In genomic region chr5:64161917-64162316, GRCm38 (mm10) we compare ENCODE assay signal across 12 mouse cellular contexts. TPM values are rescaled to one million over a fixed set of nuclear protein-coding genes. Genes with fewer than 3 reads are reported as not detected.
DNase-seq lines count a peak whose midpoint lies in the region; ATAC-seq and TF ChIP-seq lines count a peak whose summit lies in the region.
"Had no signal": no experiment of that assay in that cellular context is flagged by ENCODE, and none has a peak within 500 bp of the region (broad histone marks: within the 10 kb centered on the region; RNA-seq: fewer than 3 reads in every experiment).

No protein-coding gene starts in this region.

- H3K9me3 ChIP-seq in hindbrain, embryonic 15.5 days: no peaks in the 10 kb centered on the region
- H3K9me3 ChIP-seq in hindbrain, embryonic 12.5 days (replicated peaks): no peaks in the 10 kb centered on the region
- H3K9me3 ChIP-seq in megakaryocyte, embryonic 14.5 days: no peaks in the 10 kb centered on the region
- no peaks in the 10 kb centered on the region for H3K9me3 ChIP-seq in liver, embryonic 14.5 days (ENCODE audit: control insufficient read depth, low read length)
- no peaks in the 10 kb centered on the region for H3K9me3 ChIP-seq in stomach, embryonic 16.5 days (replicated peaks; ENCODE audit: control insufficient read depth, low read length)
- H3K9me3 ChIP-seq in limb, embryonic 10.5 days (replicated peaks): no peaks in the 10 kb centered on the region
- H3K9me3 ChIP-seq: embryonic facial prominence, embryonic 15.5 days; hindbrain, embryonic 10.5 days; limb, embryonic 15.5 days had no signal

- DNase-seq in liver, embryonic 14.5 days (ENCODE audit: low read depth in 3 of 3, low spot score in 3 of 3): no peak
- DNase-seq in limb, embryonic 10.5 days (ENCODE audit: low spot score): no peak
- DNase-seq: cerebellum, adult 11-12 months; right cerebral cortex, postnatal 14 days had no signal

- no peak for TF ChIP-seq EP300 in liver, embryonic 14.5 days (IDR thresholded peaks at IDR 0.05; ENCODE audit: low read depth)

- H3K4me2 ChIP-seq in hindbrain, embryonic 15.5 days: peak overlapping the region; percentile 100; the same call in 1 of the 2 replicates
- no peak overlapping the region for H3K4me2 ChIP-seq in hindbrain, embryonic 12.5 days (replicated peaks)
- peak overlapping the region; percentile 100 for H3K4me2 ChIP-seq in liver, embryonic 14.5 days (ENCODE audit: low read depth)
- H3K4me2 ChIP-seq in stomach, embryonic 16.5 days (ENCODE audit: low read depth, low read length): peak overlapping the region; percentile 66; the same call in 1 of the 2 replicates

- WGBS in hindbrain, embryonic 15.5 days: 80% methylated on average over 3 of the region's 3 CpGs
- WGBS in hindbrain, embryonic 12.5 days: 82% methylated on average over 3 of the region's 3 CpGs
- WGBS in liver, embryonic 14.5 days (ENCODE audit: insufficient replicate concordance): 20% methylated on average over 3 of the region's 3 CpGs
- WGBS in stomach, embryonic 16.5 days: 66% methylated on average over 3 of the region's 3 CpGs
- WGBS in limb, embryonic 10.5 days: 75% methylated on average over 3 of the region's 3 CpGs

- no peaks in the 10 kb centered on the region for H3K36me3 ChIP-seq in hindbrain, embryonic 15.5 days
- no peaks in the 10 kb centered on the region for H3K36me3 ChIP-seq in hindbrain, embryonic 12.5 days
- peaks cover 27% of the 10 kb centered on the region for H3K36me3 ChIP-seq in megakaryocyte, embryonic 14.5 days (replicated peaks; ENCODE audit: low read length)
- H3K36me3 ChIP-seq in liver, embryonic 14.5 days (replicated peaks; ENCODE audit: control insufficient read depth, insufficient read depth, low read depth): no peaks in the 10 kb centered on the region
- H3K36me3 ChIP-seq in stomach, embryonic 16.5 days (ENCODE audit: control insufficient read depth, insufficient read depth, low read length): no peaks in the 10 kb centered on the region
- no peaks in the 10 kb centered on the region for H3K36me3 ChIP-seq in limb, embryonic 10.5 days
- H3K36me3 ChIP-seq: embryonic facial prominence, embryonic 15.5 days; hindbrain, embryonic 10.5 days; limb, embryonic 15.5 days had no signal

- H3K27me3 ChIP-seq in hindbrain, embryonic 15.5 days: peaks cover 29% of the 10 kb centered on the region
- peaks cover 51% of the 10 kb centered on the region for H3K27me3 ChIP-seq in hindbrain, embryonic 12.5 days
- H3K27me3 ChIP-seq in megakaryocyte, embryonic 14.5 days (replicated peaks): peaks cover 4% of the 10 kb centered on the region
- H3K27me3 ChIP-seq in liver, embryonic 14.5 days (ENCODE audit: control insufficient read depth, insufficient read depth, low read length): peaks cover 5% of the 10 kb centered on the region; the same call in 1 of the 2 replicates
- 0 out of 2 replicates have a peak, but pooled peaks cover 2% of the 10 kb centered on the region for H3K27me3 ChIP-seq in stomach, embryonic 16.5 days (ENCODE audit: control insufficient read depth, insufficient read depth, low read length)
- H3K27me3 ChIP-seq in limb, embryonic 10.5 days (ENCODE audit: low read depth, poor library complexity, severe bottlenecking): peaks cover 64% of the 10 kb centered on the region

- ATAC-seq in hindbrain, embryonic 15.5 days (ENCODE audit: low FRiP score, low read depth): no peak
- no peak for ATAC-seq in hindbrain, embryonic 12.5 days (ENCODE audit: low FRiP score)
- no peak for ATAC-seq in megakaryocyte, adult 5-6 weeks (ENCODE audit: poor library complexity, severe bottlenecking)
- peak; percentile 24; the same call in 1 of the 2 replicates for ATAC-seq in liver, embryonic 14.5 days (ENCODE audit: insufficient read depth)
- ATAC-seq in stomach, embryonic 16.5 days (ENCODE audit: insufficient read depth, low FRiP score): no peak

- H3K27ac ChIP-seq in hindbrain, embryonic 15.5 days (replicated peaks): no peak overlapping the region
- no peak overlapping the region for H3K27ac ChIP-seq in hindbrain, embryonic 12.5 days
- H3K27ac ChIP-seq in liver, embryonic 14.5 days: peak overlapping the region; percentile 7; the same call in 1 of the 2 replicates
- no peak overlapping the region for H3K27ac ChIP-seq in stomach, embryonic 16.5 days (ENCODE audit: low read length)
- H3K27ac ChIP-seq in limb, embryonic 10.5 days: no peak overlapping the region
- H3K27ac ChIP-seq: embryonic facial prominence, embryonic 15.5 days; hindbrain, embryonic 10.5 days; limb, embryonic 15.5 days had no signal

- peaks cover 27% of the 10 kb centered on the region for H3K4me1 ChIP-seq in hindbrain, embryonic 15.5 days (replicated peaks)
- H3K4me1 ChIP-seq in hindbrain, embryonic 12.5 days: peaks cover 14% of the 10 kb centered on the region
- peaks cover 78% of the 10 kb centered on the region for H3K4me1 ChIP-seq in megakaryocyte, embryonic 14.5 days
- H3K4me1 ChIP-seq in liver, embryonic 14.5 days (replicated peaks; ENCODE audit: control insufficient read depth in 2 of 2, insufficient read depth in 2 of 2, low read length in 1 of 2): peaks cover 26 to 32% of the 10 kb centered on the region in 2 experiments
- peaks cover 5% of the 10 kb centered on the region; the same call in 1 of the 2 replicates for H3K4me1 ChIP-seq in stomach, embryonic 16.5 days (ENCODE audit: control insufficient read depth, insufficient read depth, low read length)
- peaks cover 25% of the 10 kb centered on the region for H3K4me1 ChIP-seq in limb, embryonic 10.5 days

- no peak overlapping the region for H3K9ac ChIP-seq in hindbrain, embryonic 15.5 days
- no peak overlapping the region for H3K9ac ChIP-seq in hindbrain, embryonic 12.5 days
- H3K9ac ChIP-seq in liver, embryonic 14.5 days (replicated peaks): no peak overlapping the region; the same call in 1 of the 2 replicates
- no peak overlapping the region for H3K9ac ChIP-seq in stomach, embryonic 16.5 days (ENCODE audit: low read length)
- H3K9ac ChIP-seq: embryonic facial prominence, embryonic 15.5 days; limb, embryonic 15.5 days had no signal

- no peak for TF ChIP-seq CTCF in liver, embryonic 14.5 days (IDR thresholded peaks at IDR 0.05; ENCODE audit: low read depth)

- H3K4me3 ChIP-seq in hindbrain, embryonic 15.5 days: no peak overlapping the region
- H3K4me3 ChIP-seq in hindbrain, embryonic 12.5 days: no peak overlapping the region
- peak overlapping the region; percentile 98 for H3K4me3 ChIP-seq in megakaryocyte, embryonic 14.5 days (replicated peaks)
- H3K4me3 ChIP-seq in liver, embryonic 14.5 days (ENCODE audit: insufficient read depth in 1 of 2, low read depth in 2 of 2, low read length in 2 of 2): peak overlapping the region in 1 of 2 experiments; percentile 83; a peak in 2 of 4 replicates
- no peak overlapping the region; the same call in 1 of the 2 replicates for H3K4me3 ChIP-seq in stomach, embryonic 16.5 days (replicated peaks; ENCODE audit: low read length)
- no peak overlapping the region for H3K4me3 ChIP-seq in limb, embryonic 10.5 days
- H3K4me3 ChIP-seq: limb, embryonic 15.5 days had no signal

RNA-seq across cellular contexts. Expression of gene Tbc1d1, which starts 5.8 kb away (rescaled TPM):
- polyA plus RNA-seq in hindbrain, embryonic 15.5 days (2015; fragmentation: Nextera tagmentation; extraction: Ambion mirVana): 10.5 and 10.9 TPM in 2 replicates
- 23.8 and 24.5 TPM in 2 replicates for polyA plus RNA-seq in hindbrain, embryonic 12.5 days (2016; fragmentation: Nextera tagmentation; extraction: Ambion mirVana)
- 3.8 and 5.4 TPM in 2 replicates for polyA plus RNA-seq in megakaryocyte, embryonic 14.5 days (2012; ENCODE audit: insufficient read depth, low replicate concordance)
- 37.1 and 37.3 TPM in 2 replicates for total RNA-seq in megakaryocyte, adult 5-6 weeks (2015)
- total RNA-seq in megakaryocyte, adult 5-6 weeks (2017): 54.6 and 55.6 TPM in 2 replicates
- 3.5 and 4.8 TPM in 2 replicates for polyA plus RNA-seq in liver, embryonic 14.5 days (2012; rRNA removed)
- polyA plus RNA-seq in liver, embryonic 14.5 days (2014; fragmentation: Nextera tagmentation; extraction: Ambion mirVana): 5.6 and 6.7 TPM in 2 replicates
- polyA plus RNA-seq in stomach, embryonic 16.5 days (2015; fragmentation: Nextera tagmentation; extraction: Ambion mirVana): 30.9 and 31.7 TPM in 2 replicates
- polyA plus RNA-seq in limb, embryonic 10.5 days (2016; fragmentation: Nextera tagmentation; extraction: Ambion mirVana): 31.8 and 35.0 TPM in 2 replicates
